Mouse (Mus musculus): ENCODE results near the gene Atp6v0e.

Atp6v0e gene

DNA sequence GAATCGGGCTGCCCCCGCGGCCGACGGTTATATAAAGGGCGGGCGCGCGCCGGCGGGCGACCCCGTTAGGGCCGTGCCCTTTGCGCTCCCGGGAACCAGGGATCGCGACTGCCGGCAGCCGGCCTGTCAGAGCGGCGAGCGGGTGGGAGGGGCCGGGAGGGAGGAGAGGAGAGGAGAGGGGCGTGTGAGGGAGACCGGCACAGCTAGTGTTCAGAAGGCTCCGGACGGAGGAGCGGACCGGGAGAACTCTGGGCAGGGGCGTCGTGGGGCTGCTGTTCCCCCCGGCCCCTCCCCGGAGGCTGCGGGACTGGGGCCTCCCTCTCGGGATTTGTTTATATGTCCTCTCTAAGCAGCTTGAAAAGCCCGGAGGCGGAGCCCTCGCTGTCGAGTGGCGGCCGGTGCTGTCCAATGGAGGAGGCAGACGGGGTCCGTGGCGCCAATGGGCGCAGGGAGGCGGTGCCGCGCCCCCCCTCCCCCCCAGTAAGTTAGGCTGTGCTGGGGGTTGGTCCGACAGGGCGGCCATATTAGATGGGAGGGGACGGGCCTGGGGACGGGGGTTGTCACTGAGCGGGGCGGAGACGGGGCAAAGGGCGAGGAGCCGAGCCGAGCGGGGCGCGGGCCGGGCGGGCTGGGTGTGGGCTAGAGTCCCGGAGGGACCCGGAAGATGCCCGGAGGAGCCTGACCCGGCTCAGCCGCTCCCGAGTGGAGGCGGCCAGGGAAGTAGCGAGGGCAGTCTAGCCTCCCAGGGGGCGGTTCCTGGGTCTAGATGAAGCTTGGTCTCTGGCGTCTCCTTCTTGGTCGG, 53.1 kb downstream of the Atp6v0e start:
- peak; percentile 95 to 96 for DNase-seq (ENCODE audit: low spot score in 2 of 2)

DNA sequence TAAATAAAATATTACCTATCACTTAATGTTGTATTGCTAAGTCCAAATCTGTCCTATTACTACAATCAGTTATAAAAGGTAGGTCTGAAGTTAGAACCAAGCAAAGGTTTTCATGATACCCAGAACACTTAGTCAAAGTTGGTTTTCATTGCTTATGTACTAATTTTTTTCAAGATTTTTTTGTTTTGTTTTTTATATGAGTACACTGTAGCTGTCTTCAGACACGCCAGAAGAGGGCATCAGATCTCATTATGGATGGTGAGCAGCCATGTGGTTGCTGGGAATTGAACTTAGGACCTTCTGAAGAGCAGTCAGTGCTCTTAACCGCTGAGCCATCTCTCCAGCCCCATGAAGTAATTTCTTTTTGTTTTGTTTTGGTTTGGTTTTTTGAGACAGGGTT, 54.8 kb downstream of the Atp6v0e start:
- no peak for DNase-seq (ENCODE audit: low spot score in 2 of 2)

DNA sequence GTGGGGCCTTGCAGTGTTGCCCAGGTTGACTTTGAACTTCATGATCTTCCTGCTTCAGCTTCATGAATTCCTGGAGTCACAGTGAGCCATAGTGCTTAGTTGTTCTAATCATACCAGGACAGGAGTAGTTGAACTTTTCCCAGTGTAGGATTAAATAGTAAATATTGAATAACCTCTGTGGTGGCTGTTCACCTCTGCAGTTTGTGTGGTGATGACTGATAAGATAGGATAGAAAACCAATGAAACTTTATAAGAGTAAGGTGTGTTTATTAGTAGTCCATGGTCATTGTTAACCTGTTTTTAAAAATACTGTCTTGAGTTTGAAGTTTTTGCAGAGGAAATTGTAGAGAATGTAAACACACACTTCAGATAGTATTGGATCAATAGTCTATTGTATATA, 56.4 kb downstream of the Atp6v0e start:
- no peak for DNase-seq (ENCODE audit: low spot score in 2 of 2)

DNA sequence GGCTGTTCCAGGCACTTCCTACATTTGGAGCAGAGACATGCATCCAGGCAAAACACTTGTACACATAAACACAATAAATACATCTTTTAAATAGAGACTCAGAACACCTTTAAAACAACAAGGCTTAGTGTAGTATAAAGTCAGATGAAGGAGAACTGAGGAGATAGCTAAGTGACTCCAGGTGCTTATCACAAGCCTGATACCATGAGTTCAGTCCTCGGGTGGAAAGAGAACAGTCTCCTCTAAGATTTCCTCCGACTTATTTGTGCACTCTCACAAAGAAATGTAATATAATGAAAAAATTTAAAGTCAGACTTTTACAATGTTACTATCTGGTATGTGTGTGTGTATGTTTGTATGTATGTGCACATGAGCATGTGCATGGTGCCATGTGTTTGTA, 58.8 kb downstream of the Atp6v0e start:
- DNase-seq (ENCODE audit: low spot score in 2 of 2), result no peak

DNA sequence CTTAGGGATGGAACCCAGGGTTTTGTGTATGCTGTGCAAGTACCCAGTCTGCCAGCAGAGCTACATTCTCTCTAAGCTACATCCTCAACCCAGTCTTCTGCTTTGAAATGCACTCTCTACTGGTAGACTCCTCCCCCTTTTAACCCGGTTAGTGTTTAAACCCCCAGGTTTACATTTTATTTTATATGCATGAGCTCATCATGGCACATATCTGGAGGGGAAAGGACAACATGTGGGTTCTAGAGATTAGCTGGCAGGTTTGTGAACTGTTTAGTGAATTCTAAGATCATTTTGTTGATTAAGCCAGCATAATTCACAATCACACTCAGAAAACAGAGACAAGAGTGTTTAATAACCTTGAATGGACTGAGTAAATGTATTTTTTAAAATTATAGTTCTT, 61.8 kb downstream of the Atp6v0e start:
- no peak for DNase-seq (ENCODE audit: low spot score in 2 of 2)

DNA sequence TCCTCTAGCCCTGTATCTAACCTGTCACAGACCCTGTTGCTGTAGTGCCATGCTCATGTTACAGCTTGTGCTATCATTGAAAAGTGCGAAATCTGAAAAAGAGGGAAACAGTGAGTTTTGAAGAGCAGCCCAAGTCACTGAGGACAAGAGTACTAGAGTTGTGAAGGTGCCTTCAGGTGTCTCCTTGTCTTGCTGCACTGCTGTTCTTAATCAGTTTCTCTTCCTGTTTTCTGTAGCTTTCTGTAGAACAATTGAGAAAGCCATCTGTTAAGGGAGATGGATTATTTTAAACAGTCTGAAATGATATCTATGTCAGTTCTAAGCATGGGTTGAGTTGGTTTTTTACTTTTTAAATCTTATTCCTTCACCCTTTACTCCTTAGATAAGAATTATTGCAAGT, 63.6 kb downstream of the Atp6v0e start:
- no peak for DNase-seq (ENCODE audit: low spot score in 2 of 2)

DNA sequence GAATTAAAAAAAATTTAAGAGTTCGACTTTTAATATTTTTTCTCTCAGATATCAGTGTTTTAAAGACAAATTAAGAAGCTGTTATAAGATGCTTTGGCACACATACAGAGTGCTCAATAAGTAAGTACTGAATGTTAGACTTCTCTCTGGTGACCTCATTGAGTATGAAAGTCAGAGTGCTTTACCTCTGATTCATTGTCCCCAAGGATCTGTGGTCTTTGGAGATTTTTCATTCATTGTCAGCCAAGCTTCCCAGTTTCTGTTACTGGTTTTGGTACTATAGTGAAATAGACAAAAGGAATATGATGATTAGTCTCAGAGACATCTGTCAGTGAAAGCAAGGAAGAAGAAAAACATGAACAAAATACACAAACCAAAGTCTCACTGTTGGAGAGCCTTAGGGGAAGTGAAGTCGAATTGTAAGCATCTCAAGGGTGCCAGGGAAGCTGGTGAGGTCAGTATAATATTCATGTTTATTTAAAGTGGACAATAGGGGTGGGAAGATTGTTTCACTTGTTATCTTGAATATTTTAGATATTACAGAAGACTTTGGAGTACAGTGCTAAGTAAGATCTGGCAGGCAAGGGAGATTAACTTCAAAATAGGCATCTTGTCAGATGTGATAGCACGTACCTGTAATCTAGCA, 64.2 kb downstream of the Atp6v0e start:
- DNase-seq (ENCODE audit: low spot score in 2 of 2), result no peak

DNA sequence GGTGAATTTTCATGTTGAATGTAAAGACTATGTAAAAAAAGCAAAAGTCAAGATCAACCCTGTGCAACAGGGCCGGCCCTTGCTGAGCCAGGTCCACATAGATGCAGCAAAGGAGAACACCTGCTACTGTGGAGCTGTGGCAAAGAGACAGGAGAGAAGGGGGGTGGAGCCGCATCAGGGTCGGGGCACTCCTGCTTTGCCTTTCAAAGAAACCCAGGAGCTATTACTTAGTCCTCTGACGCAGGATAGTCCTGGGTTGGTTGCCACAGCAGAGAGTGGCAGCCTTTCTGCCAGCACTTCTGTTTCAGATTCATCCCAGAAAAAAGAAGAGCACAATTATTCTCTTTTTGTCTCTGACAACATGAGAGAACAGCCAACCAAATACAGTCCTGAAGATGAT, 79.5 kb downstream of the Atp6v0e start:
- no peak for DNase-seq (ENCODE audit: low spot score in 2 of 2)

DNA sequence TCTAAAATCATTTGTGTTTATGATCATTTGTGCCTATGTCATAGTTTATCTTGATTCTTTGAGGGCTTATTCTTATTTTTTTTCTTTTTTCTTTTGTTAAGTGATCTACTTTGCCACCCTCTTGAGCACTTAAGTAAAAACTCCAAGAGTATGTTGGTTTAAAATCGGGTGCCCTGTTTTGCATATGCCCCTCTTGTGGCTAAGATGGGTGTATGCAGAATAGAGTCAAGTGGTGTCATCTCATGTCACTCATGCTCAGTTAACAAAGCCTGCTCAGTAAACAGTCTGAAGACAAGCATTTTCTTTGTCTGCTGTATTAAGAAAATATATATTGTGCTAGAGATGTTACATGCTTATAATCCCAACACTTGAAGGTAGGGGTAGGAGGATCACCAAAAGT, 80.3 kb downstream of the Atp6v0e start:
- DNase-seq (ENCODE audit: low spot score in 2 of 2), result no peak

Data from natural killer cell, adult 2 months (primary cell).